Mouse (Mus musculus): ENCODE measurements around the gene Gm7694.

The Gm7694 gene

DNA sequence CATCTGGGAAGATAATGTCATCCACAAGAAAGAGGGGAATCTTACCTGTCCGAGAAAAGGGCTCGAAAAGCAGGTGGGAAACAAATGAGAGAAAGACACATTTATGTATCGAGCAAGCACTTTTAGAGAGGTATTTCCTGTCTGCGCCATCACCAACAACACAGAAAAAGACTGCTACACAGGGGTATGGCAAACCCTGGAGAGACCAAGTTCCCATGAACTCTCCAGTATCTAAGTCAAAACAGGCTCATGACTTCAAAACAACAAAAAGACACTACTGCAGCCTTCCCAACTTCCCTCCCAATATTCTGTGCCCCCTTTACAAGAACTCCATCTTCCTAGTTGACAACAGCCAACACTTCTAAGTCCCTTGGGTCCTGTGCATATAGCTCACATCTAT is at the start of gene Gm7694:
TSS of gene Gm7694 (minus strand) at position 101 of the 400 bp plus-strand sequence.
- DNase-seq (ENCODE audit: low spot score), result no peak

DNA sequence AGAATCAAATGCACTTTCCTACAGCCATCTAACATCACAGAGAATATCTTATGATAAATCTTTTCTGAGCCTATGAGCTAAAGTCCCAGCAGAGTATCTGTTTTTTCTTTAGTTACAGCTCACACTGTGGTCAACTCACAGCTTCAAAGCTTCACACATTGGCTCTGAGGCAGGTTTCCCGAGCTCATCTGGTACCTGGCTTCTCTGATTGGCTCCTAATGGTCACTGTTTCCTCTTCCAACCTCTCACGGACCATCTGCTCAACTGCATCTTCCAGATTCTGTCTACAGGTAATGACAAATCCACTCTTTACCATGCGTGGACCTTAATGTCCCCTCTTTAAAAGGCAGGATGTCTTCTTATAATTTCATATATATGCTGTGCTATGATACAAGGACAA is 47.2 kb upstream of the Gm7694 start:
- no peak for DNase-seq (ENCODE audit: low spot score)

DNA sequence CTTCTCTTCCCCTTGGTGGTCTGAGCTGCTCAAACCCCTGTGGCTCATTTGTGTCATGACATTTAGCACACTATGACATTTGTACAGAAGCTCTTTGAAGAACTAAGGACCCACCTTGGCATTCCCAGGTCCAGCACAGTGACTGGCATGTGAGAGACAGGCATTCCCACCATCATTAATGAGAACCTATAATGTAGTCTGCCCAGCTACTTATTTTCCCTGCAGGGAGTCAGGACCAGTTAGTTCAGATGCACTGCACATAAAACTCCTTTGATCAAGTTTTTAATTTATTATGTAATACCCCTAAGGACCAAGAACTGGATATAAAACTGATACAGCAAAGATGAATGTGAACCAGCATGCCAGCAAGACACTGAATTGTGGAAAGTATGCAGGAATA is 44.9 kb upstream of the Gm7694 start:
- DNase-seq (ENCODE audit: low spot score), result no peak

DNA sequence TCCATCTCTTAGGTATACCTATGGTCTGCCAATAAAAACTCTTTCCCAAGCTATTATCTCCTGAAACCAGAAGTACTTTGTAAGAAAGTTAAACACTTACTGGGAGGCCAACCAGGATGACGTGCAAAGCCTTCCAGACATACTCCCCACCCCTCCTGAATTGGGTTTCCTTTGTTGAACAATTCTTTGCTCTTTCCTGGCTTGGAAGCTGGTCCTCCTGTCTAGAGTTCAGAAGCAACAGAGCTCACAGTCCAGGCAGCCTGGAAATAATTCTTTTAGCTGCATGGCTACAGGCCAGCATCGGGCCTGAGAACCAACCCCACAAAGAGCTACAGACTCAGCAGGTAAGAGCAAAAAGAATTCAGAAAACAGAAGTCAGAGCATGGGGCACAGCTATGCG is 40.1 kb upstream of the Gm7694 start:
- no peak for DNase-seq (ENCODE audit: low spot score)

DNA sequence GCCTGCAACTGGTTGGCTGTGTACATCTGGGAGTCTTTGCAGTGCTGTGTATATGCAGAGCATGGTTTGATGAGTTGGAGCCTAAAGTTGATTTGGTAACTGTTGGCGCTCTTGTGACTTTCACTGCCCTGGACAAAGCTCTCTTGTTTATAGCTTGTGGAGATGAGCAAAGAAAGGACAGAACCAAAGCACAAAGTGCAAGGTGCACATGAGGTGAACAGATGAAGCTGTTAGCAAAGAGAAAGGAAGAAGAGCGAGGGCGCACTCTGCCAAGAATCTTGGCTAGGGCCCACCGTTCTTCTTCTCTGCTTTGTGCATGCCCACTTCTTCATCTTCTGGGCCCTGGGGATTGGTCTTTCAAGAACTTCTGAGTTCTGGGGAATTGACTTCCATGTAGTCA is 37.8 kb upstream of the Gm7694 start:
- DNase-seq (ENCODE audit: low spot score), result no peak

DNA sequence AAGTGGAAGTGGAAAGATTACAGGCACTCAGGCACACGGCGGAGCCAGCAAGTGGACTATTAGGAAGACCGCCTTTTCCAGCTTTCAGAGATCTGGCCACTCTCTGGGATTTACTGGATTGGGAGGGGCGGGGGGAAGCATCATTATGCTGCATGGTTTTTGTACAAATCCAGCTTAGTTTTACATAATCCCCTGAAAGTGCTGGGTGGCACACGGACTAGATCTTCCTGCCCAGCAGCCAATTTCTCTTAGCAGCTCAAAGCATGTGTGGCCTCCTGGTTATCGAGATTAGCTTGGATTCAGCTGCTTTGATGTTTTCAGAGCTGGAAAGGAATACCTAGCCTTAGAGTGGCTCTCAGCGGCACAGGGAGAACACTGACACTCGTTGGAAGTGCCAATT is 36.9 kb upstream of the Gm7694 start:
- no peak for DNase-seq (ENCODE audit: low spot score)

DNA sequence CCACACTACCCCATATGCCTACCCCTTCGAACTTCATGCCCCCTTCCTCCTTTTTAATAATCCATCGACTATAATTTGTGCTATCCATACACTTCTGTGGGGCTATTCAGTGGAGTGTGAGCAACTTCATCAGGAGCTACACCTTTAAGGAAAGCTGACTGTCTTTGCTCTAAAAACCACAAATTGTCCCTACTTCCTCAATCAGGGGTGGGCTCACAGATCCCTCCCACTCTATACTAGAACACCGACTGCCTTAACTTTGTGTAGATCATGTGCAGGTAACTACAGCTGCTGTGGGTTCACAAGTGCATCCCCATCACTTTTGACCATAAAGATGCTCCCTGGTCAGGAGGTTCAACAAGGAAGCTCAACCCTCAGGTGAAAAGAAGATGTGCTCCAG is 33.8 kb upstream of the Gm7694 start:
- no peak for DNase-seq (ENCODE audit: low spot score)

DNA sequence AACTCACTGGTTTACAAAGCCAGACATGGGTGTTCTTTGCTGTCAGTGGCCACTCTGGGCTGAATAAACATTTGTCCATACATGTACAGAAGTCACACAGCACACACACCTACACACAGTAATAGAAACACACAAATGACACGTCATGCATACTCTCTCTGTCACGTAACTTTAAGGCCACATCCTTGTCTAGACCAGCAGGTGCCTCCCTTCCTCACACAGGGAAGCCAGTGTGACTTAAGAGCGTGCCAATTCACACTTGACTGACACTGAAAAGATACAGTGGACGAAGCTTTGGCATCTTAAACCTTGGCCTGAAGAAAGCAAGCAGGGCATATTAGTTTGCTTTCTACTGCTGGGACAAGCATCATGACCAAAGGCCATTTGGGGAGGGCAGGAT is 26.6 kb upstream of the Gm7694 start:
- no peak for DNase-seq (ENCODE audit: low spot score)

DNA sequence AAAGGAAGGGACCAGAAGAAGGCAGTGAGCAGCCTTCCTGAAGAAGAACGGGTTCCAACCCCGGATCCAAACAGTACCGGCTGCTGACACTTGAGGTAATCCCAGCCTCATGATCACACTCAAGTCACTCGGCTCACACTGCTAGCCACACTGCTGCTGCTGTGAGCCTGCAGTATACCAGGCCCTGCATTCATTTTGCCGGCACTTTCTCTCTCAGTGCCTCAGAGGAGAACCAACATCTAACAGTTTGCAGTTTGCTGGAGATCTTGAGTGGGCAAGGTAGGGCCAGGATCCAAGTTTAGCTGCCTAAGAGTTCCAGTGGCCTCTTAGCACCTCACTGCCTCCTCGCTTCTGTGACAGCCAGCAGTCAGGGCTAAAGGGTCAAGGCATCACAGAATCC is 25.8 kb upstream of the Gm7694 start:
- DNase-seq (ENCODE audit: low spot score), result no peak

DNA sequence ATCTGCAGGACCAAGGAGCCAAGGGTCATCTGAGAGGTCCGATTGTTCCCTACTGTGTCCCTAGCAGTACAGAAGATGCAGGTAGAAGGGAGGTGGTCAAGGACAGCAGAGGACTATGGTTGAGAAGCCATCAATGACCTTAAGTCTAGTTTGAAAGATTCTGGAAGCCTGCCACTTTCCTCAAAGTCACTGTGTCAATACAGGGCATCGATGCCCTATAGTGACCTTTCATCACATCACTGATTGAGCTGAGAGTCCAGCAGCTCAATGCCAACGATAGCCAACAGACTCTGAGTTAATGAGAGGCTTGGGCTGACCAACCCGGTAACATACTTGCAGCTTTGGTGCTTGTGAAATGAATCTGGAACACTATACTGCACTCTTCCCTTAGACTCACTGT is 19.1 kb upstream of the Gm7694 start:
- no peak for DNase-seq (ENCODE audit: low spot score)

DNA sequence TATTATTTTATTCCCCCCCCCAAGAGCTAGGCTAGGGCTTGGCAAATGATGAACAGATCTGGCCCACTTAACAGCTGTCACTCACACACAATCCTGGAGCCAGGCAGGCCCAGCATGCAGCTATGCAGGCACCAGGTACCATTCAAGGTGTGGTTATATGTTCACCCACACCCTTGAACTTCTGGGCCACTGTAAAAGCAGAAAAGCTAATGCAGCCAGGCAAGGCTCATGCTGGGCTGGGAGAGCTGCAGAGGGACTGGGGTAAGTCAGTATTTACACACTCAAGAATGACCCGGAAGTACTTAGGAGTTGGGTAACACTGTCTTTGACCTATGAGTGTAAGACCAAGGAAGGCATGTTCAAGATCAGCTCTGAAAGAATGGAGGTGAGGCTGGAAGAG is 18.2 kb upstream of the Gm7694 start:
- DNase-seq (ENCODE audit: low spot score), result no peak

DNA sequence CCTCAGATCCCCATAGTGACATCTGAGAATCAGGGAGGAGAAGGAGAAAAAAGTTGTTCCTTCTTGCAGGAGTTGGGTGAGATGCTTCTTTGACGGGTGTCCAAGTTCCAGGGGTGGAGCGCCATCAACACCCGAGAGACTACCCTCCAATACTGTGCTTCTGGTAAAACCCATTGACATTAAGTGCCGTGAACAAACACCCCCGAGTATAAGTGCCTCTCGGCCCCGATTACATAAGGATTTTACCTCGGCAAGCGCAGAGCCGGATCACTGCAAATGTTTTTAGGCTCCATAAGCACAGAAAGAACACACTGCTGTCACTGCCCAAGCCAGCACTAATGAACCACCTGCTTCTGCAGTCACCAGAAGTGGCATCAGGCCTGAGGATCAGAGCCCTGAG is 16.9 kb upstream of the Gm7694 start:
- DNase-seq (ENCODE audit: low spot score), result no peak

DNA sequence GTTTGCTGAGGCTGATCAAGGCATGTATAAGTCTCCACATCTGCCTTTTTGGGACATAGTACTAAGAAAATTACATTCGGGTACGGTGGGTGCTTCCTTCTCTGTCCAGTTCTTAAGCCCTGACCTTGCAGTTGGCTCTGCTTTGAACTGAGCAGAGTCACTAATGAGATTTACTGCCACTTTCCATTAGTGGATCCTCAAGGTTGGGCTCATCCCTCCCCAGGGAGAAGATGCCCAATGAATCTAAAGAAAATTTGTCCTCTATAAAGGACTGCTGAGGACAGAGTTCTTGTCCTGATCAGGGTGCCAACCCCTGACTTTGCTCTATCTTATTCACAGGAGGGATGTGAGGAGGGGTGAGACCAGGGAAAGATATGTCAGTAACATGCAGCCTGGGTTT is 15.9 kb upstream of the Gm7694 start:
- no peak for DNase-seq (ENCODE audit: low spot score)

DNA sequence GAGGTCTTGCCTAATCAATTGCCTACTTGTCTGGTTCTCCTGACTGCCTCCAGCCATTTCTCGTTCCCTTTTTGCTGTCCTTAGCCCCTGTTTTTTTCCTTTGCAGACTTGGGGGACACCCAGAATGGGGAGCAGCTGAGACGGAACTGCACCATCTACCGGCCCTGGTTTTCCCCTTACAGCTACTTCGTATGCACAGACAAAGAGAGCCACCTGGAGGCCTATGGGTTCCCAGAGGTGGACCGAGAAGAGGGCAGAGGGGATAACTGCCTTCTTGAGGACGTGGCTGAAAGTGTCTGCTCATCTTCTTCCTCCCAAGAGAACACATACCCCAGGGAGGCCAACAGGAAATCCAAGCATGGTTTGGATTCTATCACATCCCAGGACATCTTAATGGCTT is 5.3 kb upstream of the Gm7694 start:
- DNase-seq (ENCODE audit: low spot score), result no peak

DNA sequence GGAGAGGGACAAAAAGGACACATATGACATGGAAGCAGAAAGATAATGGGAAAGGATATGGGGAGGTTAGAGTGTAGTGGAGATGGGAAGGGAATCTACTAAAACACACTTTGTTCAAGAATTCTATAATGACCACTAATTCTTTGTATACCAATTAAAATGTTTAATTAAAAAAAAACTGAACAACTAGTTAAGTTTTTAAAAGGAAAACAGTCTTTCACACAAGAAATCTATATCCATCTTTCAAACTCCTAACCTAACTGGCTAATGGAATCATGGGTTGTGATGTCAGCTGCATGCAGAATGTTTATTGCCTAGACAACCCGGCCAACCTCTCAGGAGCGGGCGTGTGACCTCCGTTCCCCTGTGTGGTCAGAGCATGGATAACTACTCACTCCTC is 2.4 kb upstream of the Gm7694 start, which contains the start of gene Spata46:
TSS of gene Spata46 (plus strand) at position 301 of the 400 bp plus-strand sequence.
- DNase-seq (ENCODE audit: low spot score), result no peak

DNA sequence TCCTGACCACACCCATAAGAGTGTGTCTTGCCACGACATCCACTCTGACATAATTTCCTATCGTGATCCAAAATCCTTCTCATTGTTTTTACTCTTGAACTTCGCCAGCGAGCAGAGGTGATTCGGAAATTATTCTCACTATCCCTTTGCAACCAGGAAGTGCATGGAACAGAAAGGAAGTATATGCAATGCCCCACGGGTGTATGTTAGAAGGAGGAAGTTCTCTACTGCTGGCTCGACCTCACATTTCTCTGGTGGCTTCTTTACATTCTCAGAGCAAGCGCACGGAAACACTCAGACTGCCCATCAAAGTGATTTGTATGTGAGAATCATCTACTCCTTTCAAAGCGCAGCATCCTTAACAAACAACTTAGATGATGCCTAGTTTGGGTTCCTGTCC is 1.1 kb downstream of the Gm7694 start:
- DNase-seq (ENCODE audit: low spot score), result no peak

DNA sequence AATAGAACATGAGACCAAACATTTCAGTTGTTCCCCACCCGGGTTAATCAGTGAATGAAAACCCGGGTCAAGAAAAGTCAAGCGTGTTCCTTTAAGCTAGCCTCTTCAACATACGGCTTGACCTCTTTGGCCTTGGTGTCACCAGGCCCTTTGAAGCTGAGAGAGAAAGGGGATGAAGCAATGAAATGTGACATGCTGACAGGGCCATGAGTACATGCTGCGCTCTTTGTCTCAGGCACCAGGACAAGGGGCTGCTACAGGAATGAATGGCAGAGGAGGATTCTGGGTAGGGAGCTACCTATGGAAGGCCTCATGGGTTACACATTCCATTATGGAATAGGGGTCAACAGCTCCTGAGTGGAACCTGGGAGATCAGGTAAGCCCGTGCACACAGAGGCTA is 3.0 kb downstream of the Gm7694 start:
- DNase-seq (ENCODE audit: low spot score), result no peak

DNA sequence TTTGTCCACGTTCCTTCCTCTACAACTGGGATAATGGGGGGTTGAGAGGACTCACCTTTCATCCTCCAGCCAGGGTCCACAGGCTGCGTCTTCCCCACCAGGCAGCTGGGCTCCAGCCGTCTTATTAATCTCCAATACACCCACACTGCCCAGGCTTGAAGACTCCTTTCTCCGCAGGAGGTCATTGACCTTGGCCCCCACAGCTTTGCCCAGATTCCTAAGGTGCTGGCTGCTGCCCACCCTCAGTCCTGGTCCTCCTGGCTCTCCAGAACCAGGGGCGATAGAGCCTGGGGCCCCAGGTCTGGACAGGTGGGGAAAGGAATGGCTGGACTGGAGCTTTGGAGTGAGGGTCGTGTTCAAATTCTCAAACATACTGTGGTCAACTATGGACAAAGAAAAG is 3.7 kb downstream of the Gm7694 start:
- DNase-seq (ENCODE audit: low spot score), result no peak

DNA sequence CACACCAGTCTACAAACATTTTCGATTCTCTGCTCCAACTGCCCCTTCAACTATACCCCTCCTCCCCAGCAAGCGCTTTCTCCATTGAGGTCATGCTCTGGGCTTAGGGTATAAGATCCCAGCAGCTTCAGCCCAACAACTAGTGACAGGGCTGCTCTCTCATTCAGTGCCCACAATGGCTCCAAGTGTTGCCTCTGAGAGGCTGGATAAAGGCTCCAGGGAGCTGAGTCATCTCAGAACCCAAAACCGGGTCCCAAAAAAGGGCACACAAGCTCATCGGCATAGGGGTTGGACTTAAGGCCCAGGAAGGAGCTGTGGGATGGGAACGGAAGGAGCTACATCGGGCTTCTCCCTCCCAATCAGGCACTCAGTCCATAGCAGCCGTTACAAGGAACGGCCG is 4.4 kb downstream of the Gm7694 start:
- DNase-seq (ENCODE audit: low spot score), result no peak

DNA sequence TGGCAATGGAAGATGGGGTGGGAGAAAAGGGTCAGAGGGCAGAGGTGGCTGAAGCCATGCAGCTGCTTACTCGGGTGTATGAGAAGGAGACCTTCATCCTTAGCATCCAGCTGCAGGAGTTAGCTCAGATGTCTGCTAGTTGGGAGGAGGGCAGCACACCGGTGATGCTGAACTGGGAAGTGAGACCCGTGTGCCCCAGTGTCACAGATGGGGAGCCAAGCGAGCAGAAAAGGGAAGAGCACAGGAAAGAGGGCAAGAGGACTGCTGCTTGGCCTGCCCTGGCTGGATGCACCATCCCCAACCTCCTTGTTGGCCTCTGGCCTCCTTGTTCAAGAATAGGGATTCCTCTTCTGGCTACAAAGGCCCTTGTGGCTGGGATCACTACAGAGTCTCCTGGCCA is 6.6 kb downstream of the Gm7694 start:
- no peak for DNase-seq (ENCODE audit: low spot score)

DNA sequence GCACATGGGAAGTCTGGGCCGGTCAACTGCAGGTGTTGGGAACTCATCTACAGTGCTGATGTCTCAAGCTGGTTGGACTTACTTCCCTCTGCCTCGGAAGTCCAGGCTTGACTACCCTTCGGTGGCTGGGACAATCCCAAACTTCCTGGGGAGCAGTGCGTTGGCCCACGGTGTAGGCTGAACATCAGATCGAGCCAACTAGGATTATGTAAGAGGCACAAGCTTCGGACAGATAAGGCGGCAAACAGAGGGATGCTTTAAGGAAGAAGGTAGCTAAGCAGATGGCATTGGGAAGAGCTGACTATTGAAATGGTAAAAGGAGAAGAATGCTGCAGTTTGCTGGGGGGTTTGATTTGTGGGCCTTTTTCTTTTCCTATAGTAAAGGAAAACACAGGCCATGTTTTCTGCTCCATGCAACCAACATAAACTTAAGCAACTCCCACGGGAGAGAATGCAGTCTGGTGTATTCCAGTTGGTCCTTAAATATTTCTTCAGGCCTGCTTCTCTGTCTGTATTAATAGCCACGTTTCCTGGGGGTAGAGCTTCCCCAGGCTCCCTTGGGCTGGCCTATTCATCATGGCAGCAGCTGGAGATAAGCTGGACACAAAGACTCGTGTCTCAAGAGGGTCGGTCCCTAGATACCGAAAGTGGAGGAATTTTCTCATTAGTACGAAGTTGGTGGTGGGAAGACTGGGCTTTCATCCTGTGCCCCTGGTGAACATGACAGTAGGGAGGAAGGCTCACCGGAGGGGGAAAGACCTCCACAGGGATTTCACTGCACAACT is 11.2 kb downstream of the Gm7694 start:
- DNase-seq (ENCODE audit: low spot score), result no peak

DNA sequence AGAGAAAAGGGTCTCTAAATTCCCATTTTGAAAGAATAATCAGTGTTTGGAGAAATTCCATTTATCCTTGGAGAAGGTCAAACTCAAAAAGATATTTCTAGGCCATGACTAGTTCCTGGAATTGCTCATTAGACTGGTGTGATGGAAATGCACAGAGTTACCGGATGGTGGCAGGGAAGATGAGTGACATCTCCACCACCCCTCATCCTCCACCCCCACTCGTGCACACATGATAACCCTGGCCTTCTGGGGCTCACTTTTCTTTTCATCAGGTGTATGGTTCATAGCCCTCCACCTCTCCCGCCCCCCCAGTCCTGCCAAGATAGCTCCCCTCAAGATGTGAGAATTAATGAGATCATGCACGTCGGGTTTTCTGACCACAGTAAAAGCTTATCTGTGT is 12.9 kb downstream of the Gm7694 start:
- no peak for DNase-seq (ENCODE audit: low spot score)

DNA sequence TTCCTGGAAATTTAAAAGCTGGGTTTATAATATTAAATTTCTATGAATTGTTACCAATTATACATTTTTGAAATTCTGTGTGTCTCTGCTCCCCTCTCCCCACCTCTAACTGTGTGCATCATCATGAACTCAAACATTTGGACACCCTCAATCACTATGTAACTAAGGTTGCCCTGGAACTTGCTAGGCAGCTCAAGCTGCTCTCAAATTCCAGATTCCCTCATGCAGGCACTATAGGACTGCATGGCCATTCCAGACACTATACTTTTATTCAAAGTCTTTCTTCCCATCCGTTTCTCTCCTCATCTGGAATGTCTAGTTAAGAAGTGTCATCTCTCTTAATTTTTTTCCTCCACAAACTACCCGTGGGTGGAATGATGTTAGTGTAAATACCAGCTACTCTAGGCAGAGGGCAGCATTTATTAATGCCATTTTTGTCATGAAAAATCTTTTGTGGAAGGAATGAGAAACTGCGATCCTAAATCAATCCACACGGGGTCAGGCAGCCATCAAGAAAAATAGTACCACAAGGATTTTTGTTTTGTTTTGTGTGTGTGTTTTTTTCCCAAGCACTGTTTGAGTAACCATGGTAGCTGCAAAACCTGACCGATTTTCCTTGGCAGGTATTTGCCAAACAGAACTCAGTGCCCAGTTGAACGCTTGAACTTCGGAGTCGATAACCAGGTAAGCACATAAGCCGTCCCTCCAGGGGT is 13.7 kb downstream of the Gm7694 start:
- DNase-seq (ENCODE audit: low spot score), result peak; percentile 19

Measured in yolk sac, embryonic 10.5 days (tissue).